Mouse (Mus musculus) kidney, embryonic 16.5 days (tissue): ENCODE measurements around the gene Aacs. TPM values are rescaled to one million over a fixed set of nuclear protein-coding genes. Genes with fewer than 3 reads are reported as not detected.
A peak's percentile ranks its signal among the peaks of the same experiment; 100 is the strongest.

Experiments
- ATAC-seq: fragments of 200-750 bp; cut with Nextera tagmentation; 2 replicates; pipeline ENCODE4 v1.8.0; 2017; ENCODE audit warnings: moderate TSS enrichment; ENCODE audit not compliant: low FRiP score, low TSS enrichment
- H3K27ac ChIP-seq: fragments of 300-500 bp; sonication (generic); 2 replicates; pipeline ENCODE4 v1.5.1; 2014; ENCODE audit warnings: low read length
- H3K27me3 ChIP-seq: fragments of 300-500 bp; sonication (generic); 2 replicates; pipeline ENCODE4 v1.6.1; 2014; ENCODE audit warnings: low read length, control low read depth, mixed read lengths; ENCODE audit not compliant: insufficient read depth
- H3K36me3 ChIP-seq: fragments of 300-500 bp; sonication (generic); 2 replicates; pipeline ENCODE4 v1.6.1; 2014; ENCODE audit warnings: low read length, control low read depth, mixed read lengths; ENCODE audit not compliant: insufficient read depth
- H3K4me1 ChIP-seq: fragments of 300-500 bp; sonication (generic); 2 replicates; pipeline ENCODE4 v1.6.1; 2014; ENCODE audit warnings: low read length, control low read depth, mixed read lengths; ENCODE audit not compliant: insufficient read depth
- H3K4me2 ChIP-seq: fragments of 300-500 bp; sonication (generic); replicated peaks from 2 replicates; pipeline ENCODE4 v1.6.1; 2014; ENCODE audit warnings: low read depth, low read length
- H3K4me3 ChIP-seq: fragments of 300-500 bp; sonication (generic); 2 replicates; pipeline ENCODE4 v1.5.1; 2014; ENCODE audit warnings: mild to moderate bottlenecking, low read length
- H3K9ac ChIP-seq: fragments of 300-500 bp; sonication (generic); replicated peaks from 2 replicates; pipeline ENCODE4 v1.6.1; 2014; ENCODE audit warnings: low read length
- H3K9me3 ChIP-seq: fragments of 300-500 bp; sonication (generic); 2 replicates; pipeline ENCODE4 v1.6.1; 2016; ENCODE audit warnings: low read length, control low read depth
- WGBS: fragments of 180-500 bp; shearing (Covaris S2); extraction: QIAGEN DNeasy Blood & Tissue Kit; methylation state at CpG from one replicate; pipeline ENCODE4 v1.1.7; 2014; 5-methylcytosine and 5-hydroxymethylcytosine counted together
- polyA plus RNA-seq: library from polyadenylated mRNA; unstranded; fragments of >200 nt; fragmentation: Nextera tagmentation; extraction: Ambion mirVana; gene quantifications from 2 replicates; pipeline ENCODE4 v1.2.1, GENCODE M21; 2015

Aacs gene
- polyA plus RNA-seq, 1 experiment from 2014 or later = 41.1 TPM

DNA sequence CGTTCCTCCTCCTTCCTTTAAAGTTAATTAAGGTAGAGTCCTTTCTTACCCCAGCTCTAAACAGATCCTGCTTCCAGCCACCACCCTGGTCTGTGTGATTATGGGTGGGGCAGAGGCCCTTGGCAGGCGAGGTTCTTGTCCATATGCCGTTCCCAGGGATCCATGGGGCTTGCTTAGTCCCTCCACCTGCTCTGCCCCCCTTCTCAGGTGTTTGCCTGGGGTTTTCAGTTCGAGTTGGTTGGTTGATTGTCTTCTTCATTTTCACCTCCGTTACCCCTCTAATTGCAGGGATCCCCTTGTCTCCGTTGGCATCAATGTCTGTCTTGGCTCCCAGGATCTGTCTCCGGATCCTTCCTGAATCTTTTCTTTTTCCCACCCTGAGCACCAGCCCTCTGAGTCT, 1.2 kb downstream of the Aacs start:
- ATAC-seq = no peak
- 45% methylated on average over 7 of the region's 7 CpGs for WGBS
- no peak overlapping the region for H3K27ac ChIP-seq

DNA sequence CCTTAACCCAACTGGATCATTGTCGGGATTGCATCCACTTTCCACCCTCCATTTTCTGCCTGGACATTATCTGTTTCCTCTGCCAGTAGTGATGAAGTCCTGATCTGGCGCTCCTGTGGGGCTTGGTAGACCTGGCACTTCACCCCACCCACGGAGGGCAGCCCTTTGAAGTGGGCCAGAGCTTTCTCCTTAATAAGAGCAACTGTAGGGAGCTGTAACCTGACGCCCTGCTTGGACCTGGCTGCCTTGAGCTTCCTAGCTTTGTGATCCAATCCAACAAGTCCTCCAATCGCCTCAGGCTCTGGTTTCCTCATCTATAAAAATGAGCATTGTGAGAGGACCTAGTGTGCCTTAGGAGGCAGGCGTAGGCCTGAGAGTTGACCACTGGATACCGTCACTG, 1.9 kb downstream of the Aacs start:
- no peak overlapping the region for H3K27ac ChIP-seq
- no peaks in the 10 kb centered on the region for H3K9me3 ChIP-seq
- no peaks in the 10 kb centered on the region for H3K27me3 ChIP-seq
- peaks cover 21% of the 10 kb centered on the region for H3K4me1 ChIP-seq
- H3K4me3 ChIP-seq = no peak overlapping the region
- no peak for ATAC-seq
- peak overlapping the region; percentile 89 for H3K4me2 ChIP-seq
- peak overlapping the region; percentile 78; the same call in 1 of the 2 replicates for H3K9ac ChIP-seq
- WGBS = 46% methylated on average over 7 of the region's 7 CpGs
- peaks cover under 1% of the 10 kb centered on the region; the same call in 1 of the 2 replicates for H3K36me3 ChIP-seq

More for the DNA sequence above, 1.2 kb downstream of the Aacs start:
- H3K4me2 ChIP-seq = peak overlapping the region; percentile 89
- no peaks in the 10 kb centered on the region for H3K27me3 ChIP-seq
- H3K4me3 ChIP-seq = peak overlapping the region; percentile 83
- no peaks in the 10 kb centered on the region for H3K9me3 ChIP-seq
- peak overlapping the region; percentile 78 for H3K9ac ChIP-seq
- peaks cover 21% of the 10 kb centered on the region for H3K4me1 ChIP-seq
- H3K36me3 ChIP-seq = no peaks in the 10 kb centered on the region

DNA sequence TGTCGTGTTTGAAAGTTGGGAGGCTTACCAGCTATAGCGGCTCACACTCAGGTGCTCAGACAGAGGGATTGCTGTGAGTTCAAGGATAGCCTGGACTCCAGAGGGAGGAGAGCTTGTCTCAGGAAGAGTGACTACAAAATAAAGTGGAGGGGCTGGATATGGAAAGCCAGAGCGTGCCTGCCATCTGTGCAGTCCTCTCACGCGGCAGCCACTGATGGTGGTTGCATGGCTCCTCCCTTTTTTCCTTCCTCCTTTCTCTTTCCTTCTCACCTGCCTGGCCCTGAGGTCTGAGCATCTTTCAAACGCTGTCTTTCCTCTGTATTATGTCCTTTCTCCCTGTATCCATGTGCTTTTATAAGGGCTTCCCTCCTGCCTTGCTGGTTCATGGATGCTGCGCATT, 2.4 kb downstream of the Aacs start:
- H3K27me3 ChIP-seq = no peaks in the 10 kb centered on the region
- peaks cover 21% of the 10 kb centered on the region for H3K4me1 ChIP-seq
- WGBS = 78% methylated on average over 7 of the region's 7 CpGs
- no peak overlapping the region for H3K9ac ChIP-seq
- no peak overlapping the region for H3K27ac ChIP-seq
- no peaks in the 10 kb centered on the region for H3K9me3 ChIP-seq
- H3K36me3 ChIP-seq = peaks cover 5% of the 10 kb centered on the region
- ATAC-seq = no peak
- peak overlapping the region; percentile 89; the same call in 1 of the 2 replicates for H3K4me2 ChIP-seq
- H3K4me3 ChIP-seq = no peak overlapping the region

DNA sequence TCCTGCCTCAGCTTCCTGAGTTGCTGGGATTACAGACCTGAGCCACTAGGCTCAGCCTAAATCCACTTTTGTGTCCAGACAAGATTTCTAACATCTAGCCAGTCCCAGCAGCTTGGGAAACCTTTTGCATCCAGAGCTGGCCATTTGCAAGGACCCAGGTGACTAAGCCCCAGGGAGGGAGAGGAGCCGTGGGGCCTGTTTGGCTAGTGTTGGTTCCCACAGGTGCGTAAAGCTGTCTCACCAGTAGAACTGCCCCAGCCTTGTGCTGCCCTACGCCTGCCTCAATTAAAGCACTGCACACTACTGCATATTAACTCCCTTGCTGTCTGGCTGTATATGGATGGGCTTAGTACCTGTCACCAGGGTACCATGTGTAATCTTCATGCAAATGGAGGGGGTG, 3.8 kb downstream of the Aacs start:
- H3K36me3 ChIP-seq = peaks cover 7% of the 10 kb centered on the region
- peaks cover 21% of the 10 kb centered on the region for H3K4me1 ChIP-seq
- H3K27ac ChIP-seq = no peak overlapping the region
- H3K27me3 ChIP-seq = no peaks in the 10 kb centered on the region
- 93% methylated on average over 3 of the region's 3 CpGs for WGBS
- no peak overlapping the region for H3K9ac ChIP-seq
- no peak overlapping the region for H3K4me2 ChIP-seq
- H3K9me3 ChIP-seq = no peaks in the 10 kb centered on the region
- no peak for ATAC-seq
- no peak overlapping the region for H3K4me3 ChIP-seq

DNA sequence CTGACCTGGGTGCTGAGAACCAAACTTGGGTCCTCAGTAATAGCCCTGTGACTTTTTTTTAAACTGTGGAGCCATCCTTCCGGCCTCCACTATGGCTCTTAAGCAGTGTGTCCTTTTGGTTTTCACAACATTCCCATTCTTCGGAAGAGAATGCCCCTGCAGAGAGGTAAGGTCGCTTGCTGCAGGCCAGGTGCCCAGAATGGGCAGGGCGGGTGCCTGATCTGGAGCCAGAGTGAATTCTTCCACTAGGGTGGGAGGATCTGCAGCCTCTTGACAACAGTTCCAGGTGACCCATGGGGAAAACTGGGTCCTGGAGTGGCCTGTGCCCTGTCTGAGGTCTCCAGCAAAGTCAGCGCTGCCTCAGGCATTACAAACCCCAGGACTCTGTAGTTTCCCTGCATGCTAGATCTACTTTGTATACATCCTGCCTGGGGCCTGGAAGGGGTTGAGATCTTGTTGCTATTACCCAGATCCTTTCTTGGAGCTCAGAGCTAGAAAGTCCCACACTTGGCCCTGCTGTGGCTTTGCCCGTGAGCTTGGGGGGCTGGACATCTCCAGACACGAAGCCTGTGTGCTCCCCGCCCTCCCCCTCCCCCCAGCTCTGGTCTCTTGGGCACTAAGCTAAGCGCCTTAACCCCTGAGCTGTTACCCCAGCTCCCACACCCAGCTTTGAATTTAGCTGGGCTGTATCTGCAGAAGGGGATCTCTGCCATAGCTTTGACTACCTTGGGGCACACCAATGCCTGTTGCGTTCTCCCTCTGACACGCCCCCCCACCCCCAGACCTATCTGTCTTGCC, 5.0 kb downstream of the Aacs start:
- H3K4me3 ChIP-seq = no peak overlapping the region
- H3K9me3 ChIP-seq = no peaks in the 10 kb centered on the region
- no peak overlapping the region for H3K27ac ChIP-seq
- H3K36me3 ChIP-seq = peaks cover 7% of the 10 kb centered on the region
- peaks cover 21% of the 10 kb centered on the region for H3K4me1 ChIP-seq
- no peaks in the 10 kb centered on the region for H3K27me3 ChIP-seq
- WGBS = 85% methylated on average over 11 of the region's 11 CpGs
- no peak overlapping the region for H3K4me2 ChIP-seq
- no peak overlapping the region for H3K9ac ChIP-seq
- no peak for ATAC-seq

DNA sequence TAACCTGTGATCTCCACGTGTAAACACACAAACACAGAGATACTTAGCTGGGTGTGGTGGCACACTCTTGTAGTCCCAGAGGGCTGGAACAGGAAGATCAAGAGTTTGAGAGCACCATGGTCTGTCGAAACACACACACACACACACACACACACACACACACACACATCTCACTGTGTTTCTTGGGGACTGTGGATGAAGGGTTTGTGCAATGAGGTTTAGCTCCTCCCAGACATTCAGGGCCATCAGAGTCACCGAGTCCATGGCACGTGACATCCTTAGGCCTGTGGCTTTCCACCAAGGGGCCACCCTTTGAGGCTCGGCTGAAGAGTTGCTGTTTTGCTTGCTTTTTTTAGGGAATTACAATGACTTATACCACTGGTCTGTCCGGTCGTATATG, 6.9 kb downstream of the Aacs start:
- WGBS = 87% methylated on average over 7 of the region's 7 CpGs
- Histone ChIP-seq H3K27ac (no peak overlapping the region), H3K36me3 (peaks cover 7% of the 10 kb centered on the region), H3K27me3 (no peaks in the 10 kb centered on the region), H3K4me2 (no peak overlapping the region), H3K9me3 (no peaks in the 10 kb centered on the region), H3K4me1 (peaks cover 13% of the 10 kb centered on the region), H3K9ac (no peak overlapping the region), H3K4me3 (no peak overlapping the region)
- no peak for ATAC-seq

DNA sequence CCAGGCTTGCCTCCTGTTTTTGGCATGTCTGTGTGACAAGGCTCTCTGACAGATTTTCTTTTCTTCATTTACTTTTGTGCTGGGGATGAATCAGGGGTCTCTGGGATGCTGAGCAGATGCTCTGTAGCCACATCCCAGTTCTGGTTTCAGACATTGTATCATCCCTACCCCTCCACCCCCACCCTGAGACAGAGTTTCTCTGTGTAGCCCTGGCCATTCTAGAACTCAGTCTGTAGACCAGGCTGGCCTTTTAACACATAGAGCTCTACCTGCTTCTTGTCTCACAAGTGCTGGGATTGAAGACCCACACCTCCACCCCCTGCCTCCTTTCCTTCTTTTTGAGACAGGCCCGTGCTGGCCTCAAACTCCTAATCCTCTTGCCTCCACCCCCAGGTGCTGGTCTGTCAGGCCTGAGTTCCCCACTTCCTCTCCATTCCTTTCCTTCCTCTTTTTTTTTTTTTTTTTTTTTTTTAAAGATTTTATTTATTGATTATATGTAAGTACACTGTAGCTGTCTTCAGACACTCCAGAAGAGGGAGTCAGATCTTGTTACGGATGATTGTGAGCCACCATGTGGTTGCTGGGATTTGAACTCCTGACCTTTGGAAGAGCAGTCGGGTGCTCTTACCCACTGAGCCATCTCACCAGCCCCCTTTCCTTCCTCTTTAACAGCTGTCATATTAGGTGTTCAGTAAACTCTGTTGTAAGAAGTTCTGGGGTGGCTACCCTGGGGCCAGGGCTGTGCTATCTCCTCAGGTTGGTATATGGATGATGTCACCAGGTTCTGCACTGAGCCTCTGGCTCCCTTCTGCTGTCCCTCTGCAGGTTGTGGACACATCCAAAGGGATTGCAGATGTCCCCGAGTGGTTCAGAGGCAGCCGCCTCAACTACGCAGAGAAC, 8.3 kb downstream of the Aacs start:
- no peak overlapping the region for H3K9ac ChIP-seq
- ATAC-seq = no peak

DNA sequence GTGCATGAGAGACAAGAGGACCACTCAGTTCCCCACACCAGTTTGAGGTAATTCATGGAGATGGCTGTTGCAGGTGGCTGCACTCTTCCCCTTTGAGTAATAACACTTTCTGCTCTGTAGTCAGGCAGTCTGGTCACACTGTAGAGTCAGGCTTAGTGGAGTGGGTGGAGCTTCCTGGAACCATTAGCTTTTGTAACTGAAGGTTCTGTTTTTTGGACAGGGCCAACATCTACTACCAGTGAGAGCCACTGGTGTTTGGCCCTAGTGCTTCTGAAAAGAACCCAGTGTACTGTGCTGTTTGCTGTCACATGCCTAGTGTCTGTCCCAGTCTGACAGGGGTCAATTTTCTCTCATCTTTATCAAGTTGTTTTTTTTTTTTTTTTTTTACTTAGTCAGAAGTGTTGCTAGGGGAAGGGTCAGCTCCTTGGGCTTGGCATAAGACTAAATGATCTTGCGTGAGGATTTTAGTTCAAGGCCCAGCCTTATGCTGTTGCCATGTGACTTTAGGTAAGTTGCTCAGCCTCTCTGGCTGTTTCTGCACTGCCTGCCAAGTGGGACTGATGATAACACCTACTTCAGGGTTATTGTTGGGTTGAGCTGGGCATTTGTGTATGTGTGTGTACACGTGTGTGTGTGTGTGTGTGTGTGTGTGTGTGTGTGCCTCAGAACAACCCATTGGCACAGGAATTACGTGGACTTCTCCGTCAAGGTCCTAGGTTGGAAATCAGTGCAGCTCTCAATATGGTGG, 9.6 kb downstream of the Aacs start:
- H3K27ac ChIP-seq = no peak overlapping the region
- H3K4me3 ChIP-seq = no peak overlapping the region
- H3K27me3 ChIP-seq = no peaks in the 10 kb centered on the region
- peaks cover 7% of the 10 kb centered on the region for H3K4me1 ChIP-seq
- WGBS = 93% methylated on average over 4 of the region's 4 CpGs
- no peak overlapping the region for H3K9ac ChIP-seq
- no peak for ATAC-seq
- no peaks in the 10 kb centered on the region for H3K9me3 ChIP-seq
- no peak overlapping the region for H3K4me2 ChIP-seq
- peaks cover 13% of the 10 kb centered on the region for H3K36me3 ChIP-seq

More for the DNA sequence above, 8.3 kb downstream of the Aacs start:
- Histone ChIP-seq H3K27ac (no peak overlapping the region), H3K4me1 (peaks cover 7% of the 10 kb centered on the region), H3K4me2 (no peak overlapping the region), H3K27me3 (no peaks in the 10 kb centered on the region), H3K4me3 (no peak overlapping the region), H3K9me3 (no peaks in the 10 kb centered on the region), H3K36me3 (peaks cover 7% of the 10 kb centered on the region)
- 78% methylated on average over 5 of the region's 6 CpGs for WGBS

DNA sequence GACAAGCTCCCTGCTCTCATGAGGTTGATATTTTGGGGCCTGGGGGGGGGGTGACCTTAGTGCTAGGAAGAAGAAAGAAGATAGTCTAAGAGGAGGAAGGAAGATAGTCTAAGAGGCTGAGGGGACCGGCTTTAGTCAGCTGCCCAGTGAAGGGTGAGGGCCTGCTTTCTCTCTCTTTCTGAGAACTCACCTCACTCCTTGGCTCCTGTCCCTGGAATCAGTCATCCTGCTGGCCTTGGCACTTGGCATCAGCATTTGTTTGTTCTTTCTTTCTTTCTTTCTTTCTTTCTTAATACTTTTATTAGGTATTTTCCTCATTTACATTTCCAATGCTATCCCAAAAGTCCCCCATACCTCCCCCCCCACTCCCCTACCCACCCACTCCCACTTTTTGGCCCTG, 10.5 kb downstream of the Aacs start:
- Histone ChIP-seq H3K4me1 (peaks cover 7% of the 10 kb centered on the region), H3K9ac (no peak overlapping the region), H3K27ac (no peak overlapping the region), H3K27me3 (no peaks in the 10 kb centered on the region), H3K4me2 (no peak overlapping the region), H3K36me3 (peaks cover 19% of the 10 kb centered on the region), H3K4me3 (no peak overlapping the region), H3K9me3 (no peaks in the 10 kb centered on the region)
- WGBS = 88% methylated on average over 1 of the region's 1 CpGs
- ATAC-seq = no peak
